Mouse (Mus musculus) spleen, adult 2 months (tissue): ENCODE measurements around the gene Snx9. TPM values are rescaled to one million over a fixed set of nuclear protein-coding genes. Genes with fewer than 3 reads are reported as not detected.

Experiments used
- DNase-seq, 2 experiments: peaks; one replicate each; pipeline versions ENCODE4 v3.0.0 to v3.0.0-alpha.2; 2012 to 2021; ENCODE audit warnings: low spot score in 2 of 2, low read depth in 1 of 2
- H3K27ac ChIP-seq: fragments of 200-500 bp; 2 replicates; pipeline ENCODE4 v1.5.1; 2012; ENCODE audit warnings: low read length, inconsistent platforms; ENCODE audit not compliant: insufficient read depth
- H3K27me3 ChIP-seq: fragments of 200-500 bp; 2 replicates; pipeline ENCODE4 v1.6.1; 2012; ENCODE audit warnings: mild to moderate bottlenecking, moderate library complexity, low read length, inconsistent platforms; ENCODE audit not compliant: control insufficient read depth, insufficient read depth
- H3K36me3 ChIP-seq: fragments of 200-500 bp; 2 replicates; pipeline ENCODE4 v1.6.1; 2012; ENCODE audit warnings: mild to moderate bottlenecking, low read length, inconsistent platforms; ENCODE audit not compliant: control insufficient read depth, insufficient read depth
- H3K4me1 ChIP-seq: fragments of 200-500 bp; 2 replicates; pipeline ENCODE4 v1.6.1; 2011; ENCODE audit warnings: inconsistent platforms; ENCODE audit not compliant: control insufficient read depth, insufficient read depth, insufficient read length
- H3K4me3 ChIP-seq: fragments of 200-500 bp; 2 replicates; pipeline ENCODE4 v1.5.1; 2011; ENCODE audit warnings: mild to moderate bottlenecking, inconsistent platforms; ENCODE audit not compliant: insufficient read depth, insufficient read length; ENCODE audit errors: extremely low read depth
- CTCF ChIP-seq: fragments of 200-500 bp; IDR thresholded peaks from 2 replicates; pipeline ENCODE4 v1.5.1; 2011; ENCODE audit warnings: mild to moderate bottlenecking, inconsistent platforms; ENCODE audit not compliant: insufficient read depth, insufficient read length, insufficient replicate concordance; ENCODE audit errors: extremely low read depth
- POLR2A ChIP-seq: fragments of 200-500 bp; IDR thresholded peaks from 2 replicates; pipeline ENCODE4 v1.6.1; 2011; ENCODE audit warnings: low read depth, low read length, inconsistent platforms
- WGBS: fragments of 180-500 bp; shearing (Covaris S2); methylation state at CpG from one replicate; pipeline ENCODE4 v1.1.7; 2018; 5-methylcytosine and 5-hydroxymethylcytosine counted together
- polyA plus RNA-seq: library from polyadenylated mRNA; depleted of rRNA; stranded (reverse); fragments of >200 nt; gene quantifications from 2 replicates; pipeline ENCODE4 v1.2.3, GENCODE M21; 2012

Snx9 gene
- polyA plus RNA-seq, 1 experiment = 22.1 TPM

DNA sequence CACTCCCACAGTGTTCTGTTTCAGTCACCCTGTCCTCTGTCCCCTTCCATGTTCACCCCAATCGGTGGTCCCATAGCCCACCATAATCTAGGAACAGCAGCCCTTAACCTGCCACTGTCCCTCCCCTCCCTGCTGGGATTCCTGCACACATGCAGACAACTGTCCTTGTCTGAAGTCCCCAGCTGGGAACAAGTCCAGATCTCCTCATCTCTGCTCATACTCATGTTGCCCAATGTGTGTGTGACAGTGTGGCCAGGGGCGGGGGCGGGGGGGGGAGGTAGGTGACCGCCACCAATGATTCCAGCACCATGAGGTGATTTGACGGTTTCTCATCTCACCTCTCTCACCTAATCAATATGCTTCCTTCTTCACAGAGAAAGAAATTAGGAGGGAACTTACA is 117.1 kb downstream of the Snx9 start:
- DNase-seq = no peak
- Histone ChIP-seq H3K4me1 (no peaks in the 10 kb centered on the region), H3K36me3 (no peaks in the 10 kb centered on the region), H3K4me3 (no peak overlapping the region), H3K27ac (no peak overlapping the region), H3K27me3 (no peaks in the 10 kb centered on the region)
- TF ChIP-seq POLR2A = no peak
- TF ChIP-seq CTCF = no peak
- 85% methylated on average over 5 of the region's 5 CpGs for WGBS

DNA sequence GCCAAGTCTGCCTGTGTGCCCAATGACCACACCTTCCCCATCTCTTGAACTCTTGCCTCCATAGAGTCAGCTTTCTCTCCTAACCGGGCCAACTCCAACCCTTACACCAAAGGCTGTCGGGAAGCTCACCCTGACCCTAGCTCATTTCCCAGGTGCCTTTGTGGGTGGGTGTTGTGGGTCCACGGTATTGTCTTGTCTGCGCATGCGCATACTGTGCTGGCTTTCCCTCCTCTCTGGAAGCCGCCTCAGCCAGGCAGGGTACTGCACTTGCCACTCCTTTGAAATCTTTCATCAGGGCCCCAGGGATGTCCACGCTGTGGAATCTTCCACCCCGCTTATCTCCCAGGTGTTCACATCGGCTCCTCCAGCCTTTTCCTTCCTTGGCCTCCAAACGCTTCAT is 117.5 kb downstream of the Snx9 start:
- H3K27ac ChIP-seq = no peak overlapping the region
- 93% methylated on average over 10 of the region's 10 CpGs for WGBS
- H3K36me3 ChIP-seq = no peaks in the 10 kb centered on the region
- no peak for TF ChIP-seq POLR2A
- no peak for TF ChIP-seq CTCF
- no peaks in the 10 kb centered on the region for H3K4me1 ChIP-seq
- no peaks in the 10 kb centered on the region for H3K27me3 ChIP-seq
- DNase-seq = no peak
- no peak overlapping the region for H3K4me3 ChIP-seq

GRCm38 (mm10) chr17:5959096-5959495 is 118.0 kb downstream of the Snx9 start:
- WGBS = 74% methylated on average over 7 of the region's 7 CpGs

DNA sequence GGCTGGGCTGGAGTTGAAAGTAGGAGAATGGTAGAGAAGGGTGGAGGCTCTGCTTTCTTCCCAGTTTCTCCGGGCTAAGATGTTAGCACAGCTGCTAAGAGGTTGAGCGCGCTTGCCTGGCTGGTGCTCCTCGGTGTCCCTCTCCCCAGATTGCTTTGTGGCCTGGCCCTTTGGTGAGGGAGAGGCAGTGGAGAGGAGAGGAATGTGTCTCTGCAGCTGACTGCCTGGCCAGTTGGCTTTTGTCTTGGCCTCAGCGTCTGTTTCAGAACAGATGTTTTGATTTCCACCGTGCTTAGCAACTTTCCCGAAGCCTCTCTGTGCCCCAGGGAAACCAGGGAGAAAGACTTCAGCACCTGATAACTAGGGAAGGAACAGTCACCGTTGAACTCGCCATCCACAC is 118.7 kb downstream of the Snx9 start:
- WGBS = 86% methylated on average over 9 of the region's 9 CpGs
- no peak overlapping the region for H3K27ac ChIP-seq
- H3K4me1 ChIP-seq = no peaks in the 10 kb centered on the region
- no peak for TF ChIP-seq CTCF
- no peak for TF ChIP-seq POLR2A
- no peaks in the 10 kb centered on the region for H3K27me3 ChIP-seq
- DNase-seq = no peak
- H3K36me3 ChIP-seq = no peaks in the 10 kb centered on the region
- H3K4me3 ChIP-seq = no peak overlapping the region

More at GRCm38 (mm10) chr17:5959096-5959495, 118.0 kb downstream of the Snx9 start:
- no peaks in the 10 kb centered on the region for H3K27me3 ChIP-seq
- no peaks in the 10 kb centered on the region for H3K36me3 ChIP-seq
- H3K4me3 ChIP-seq = no peak overlapping the region
- no peak for DNase-seq
- no peaks in the 10 kb centered on the region for H3K4me1 ChIP-seq
- H3K27ac ChIP-seq = no peak overlapping the region
- TF ChIP-seq POLR2A (no peak), CTCF (no peak)

DNA sequence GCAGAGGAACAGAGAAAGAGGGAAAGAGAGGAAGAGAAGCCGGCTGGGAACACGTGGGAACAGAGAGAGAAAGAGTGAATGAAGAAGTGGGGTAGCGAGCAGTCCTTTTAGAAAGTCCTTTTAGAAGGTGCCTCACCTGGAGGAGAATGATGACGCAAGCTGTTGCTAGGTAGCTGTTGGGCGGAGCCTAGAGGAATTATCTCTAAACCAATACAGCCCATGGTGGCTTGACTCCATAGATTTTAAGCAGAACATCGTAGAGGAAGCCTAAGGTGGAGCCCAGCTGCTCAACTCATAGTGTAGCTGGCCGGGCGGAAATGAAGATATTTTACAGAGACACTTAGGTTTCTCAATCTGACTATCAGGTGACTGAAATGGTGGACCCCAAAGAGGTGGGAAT is 122.6 kb downstream of the Snx9 start:
- DNase-seq = no peak
- H3K27ac ChIP-seq = no peak overlapping the region
- H3K36me3 ChIP-seq = no peaks in the 10 kb centered on the region
- TF ChIP-seq POLR2A (no peak), CTCF (no peak)
- WGBS = 89% methylated on average over 8 of the region's 8 CpGs
- H3K4me3 ChIP-seq = no peak overlapping the region
- H3K4me1 ChIP-seq = no peaks in the 10 kb centered on the region
- H3K27me3 ChIP-seq = no peaks in the 10 kb centered on the region

DNA sequence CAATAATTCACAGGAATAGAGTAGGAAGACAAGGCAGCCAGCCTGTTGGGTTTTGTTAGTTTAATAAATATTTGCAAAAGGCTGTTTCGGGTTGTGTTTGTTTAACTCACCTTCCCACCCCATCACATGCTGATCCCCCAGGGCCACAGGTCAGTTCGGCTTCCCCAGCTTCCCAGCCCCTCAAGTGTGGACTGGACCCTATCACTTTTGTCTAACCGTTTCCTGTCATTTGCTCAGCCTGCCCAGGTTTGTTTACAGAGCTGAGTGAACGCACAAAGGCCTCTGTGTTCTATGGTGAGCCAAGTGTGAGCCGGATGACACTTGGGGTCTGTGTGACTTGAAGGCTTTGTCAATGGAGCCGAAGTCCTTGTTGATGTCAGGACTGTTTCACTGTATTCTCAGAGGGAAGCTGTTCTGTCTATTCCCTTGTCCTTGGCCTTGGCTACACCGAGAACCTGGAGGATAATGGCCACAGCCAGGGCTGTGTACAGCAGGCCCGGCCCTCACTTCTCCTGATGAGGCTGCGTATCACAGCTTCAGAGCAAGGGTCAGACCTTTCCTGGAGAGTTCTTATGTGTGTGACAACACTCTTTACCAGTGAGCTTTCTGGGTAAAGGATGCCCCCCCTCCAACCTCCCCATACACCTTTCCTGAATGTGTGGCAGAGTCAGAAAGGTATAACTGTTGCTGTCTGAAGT is 124.1 kb downstream of the Snx9 start:
- TF ChIP-seq POLR2A (no peak), CTCF (no peak)
- no peak for DNase-seq
- H3K27ac ChIP-seq = no peak overlapping the region
- H3K4me1 ChIP-seq = no peaks in the 10 kb centered on the region
- H3K27me3 ChIP-seq = no peaks in the 10 kb centered on the region
- H3K4me3 ChIP-seq = no peak overlapping the region
- H3K36me3 ChIP-seq = no peaks in the 10 kb centered on the region
- WGBS = 87% methylated on average over 9 of the region's 9 CpGs

- no peak overlapping the region for H3K27ac ChIP-seq
- 95% methylated on average over 5 of the region's 5 CpGs for WGBS
- TF ChIP-seq POLR2A (no peak), CTCF (no peak)
- no peaks in the 10 kb centered on the region for H3K36me3 ChIP-seq
- no peaks in the 10 kb centered on the region for H3K4me1 ChIP-seq
- H3K4me3 ChIP-seq = no peak overlapping the region
- DNase-seq = no peak
- no peaks in the 10 kb centered on the region for H3K27me3 ChIP-seq
Measured at GRCm38 (mm10) chr17:5966706-5967105, 125.6 kb downstream of the Snx9 start.
